In genomic region chr2:110367382-110367887, GRCm38 (mm10) we compare ENCODE assay signal across 22 mouse cellular contexts. TPM values are rescaled to one million over a fixed set of nuclear protein-coding genes. Genes with fewer than 3 reads are reported as not detected.
"Had no signal": no experiment of that assay in that cellular context is flagged by ENCODE, and none has a peak within 500 bp of the region (broad histone marks: within the 10 kb centered on the region; RNA-seq: fewer than 3 reads in every experiment).

No protein-coding gene starts in this region.

- H3K9ac ChIP-seq: hindbrain, embryonic 13.5 days; limb, embryonic 12.5 days; limb, embryonic 15.5 days; liver, embryonic 14.5 days; midbrain, embryonic 12.5 days; midbrain, embryonic 15.5 days; neural tube, embryonic 12.5 days; neural tube, embryonic 15.5 days; stomach, embryonic 15.5 days had no signal

- H3K36me3 ChIP-seq: hindbrain, embryonic 13.5 days; limb, embryonic 12.5 days; limb, embryonic 15.5 days; midbrain, embryonic 12.5 days; midbrain, embryonic 15.5 days; neural tube, embryonic 12.5 days; neural tube, embryonic 15.5 days; stomach, embryonic 15.5 days had no signal

- H3K4me1 ChIP-seq: limb, embryonic 12.5 days; stomach, embryonic 15.5 days had no signal

- H3K4me3 ChIP-seq: hindbrain, embryonic 13.5 days; left cerebral cortex, adult 2 months; limb, embryonic 12.5 days; limb, embryonic 15.5 days; midbrain, embryonic 12.5 days; midbrain, embryonic 15.5 days; neural tube, embryonic 12.5 days; neural tube, embryonic 15.5 days; stomach, embryonic 15.5 days had no signal

- ATAC-seq: hindbrain, embryonic 16.5 days; intestine, embryonic 16.5 days; midbrain, embryonic 15.5 days had no signal

- DNase-seq: kidney, adult 8-10 months; kidney, postnatal 10 days; kidney, postnatal 36 days; layer of hippocampus, postnatal 36 days; left cerebral cortex, postnatal 4 days; right cerebral cortex, adult 18-20 months; right cerebral cortex, postnatal 14 days; right cerebral cortex, postnatal 4 days; thymus, postnatal 25 days had no signal

- H3K4me2 ChIP-seq: hindbrain, embryonic 13.5 days; limb, embryonic 12.5 days; limb, embryonic 15.5 days; midbrain, embryonic 12.5 days; midbrain, embryonic 15.5 days; neural tube, embryonic 12.5 days; neural tube, embryonic 15.5 days; stomach, embryonic 15.5 days had no signal

- H3K27ac ChIP-seq: hindbrain, embryonic 13.5 days; left cerebral cortex, adult 2 months; limb, embryonic 12.5 days; limb, embryonic 15.5 days; liver, embryonic 14.5 days; macrophage; midbrain, embryonic 12.5 days; midbrain, embryonic 15.5 days; neural tube, embryonic 12.5 days; neural tube, embryonic 15.5 days; stomach, embryonic 15.5 days had no signal

- H3K9me3 ChIP-seq: hindbrain, embryonic 13.5 days; limb, embryonic 12.5 days; limb, embryonic 15.5 days; midbrain, embryonic 12.5 days; midbrain, embryonic 15.5 days; neural tube, embryonic 12.5 days; neural tube, embryonic 15.5 days; stomach, embryonic 15.5 days had no signal

- H3K27me3 ChIP-seq: limb, embryonic 12.5 days; limb, embryonic 15.5 days; midbrain, embryonic 15.5 days; neural tube, embryonic 12.5 days; neural tube, embryonic 15.5 days; stomach, embryonic 15.5 days had no signal

RNA-seq across cellular contexts. Expression of gene Fibin, which starts 4.5 kb away (rescaled TPM):
- polyA plus RNA-seq: macrophage had no signal

RNA-seq across cellular contexts. Expression of gene Bbox1, which starts 53.1 kb away (rescaled TPM):
- polyA plus RNA-seq: hindbrain, embryonic 13.5 days; macrophage; neural tube, embryonic 12.5 days had no signal
